Mouse (Mus musculus) lung, postnatal 36 days (tissue): ENCODE results near the gene Ube2h.

ENCODE experiments used
- DNase-seq: peaks from one replicate; pipeline ENCODE4 v3.0.0; 2022; ENCODE audit warnings: mixed read lengths

Gene Ube2h

GRCm38 (mm10) chr6:30299116-30299515 lies 5.2 kb downstream of the Ube2h start:
- DNase-seq: no peak

GRCm38 (mm10) chr6:30292579-30292978 lies 11.8 kb downstream of the Ube2h start:
- no peak for DNase-seq

DNA sequence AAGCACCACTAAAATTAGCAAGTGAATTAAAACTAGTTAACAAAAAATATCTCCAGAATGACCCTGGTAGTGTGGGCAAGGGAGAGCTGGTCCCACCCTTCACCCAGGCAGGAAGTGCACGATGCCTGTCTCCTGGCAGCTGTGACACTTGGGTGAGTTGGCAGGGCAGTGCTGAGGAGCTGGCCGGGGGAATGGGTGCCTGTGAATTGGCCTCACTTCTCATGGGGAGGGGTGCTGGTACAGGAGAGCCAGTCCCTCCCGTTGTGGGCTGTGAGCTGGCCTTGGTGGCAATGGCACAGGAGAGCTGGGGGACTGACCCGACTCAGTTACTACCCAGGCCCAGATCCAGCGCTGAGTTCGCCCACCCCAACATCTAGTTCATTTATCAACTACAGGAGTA lies 16.4 kb downstream of the Ube2h start:
- peak; percentile 38 for DNase-seq

DNA sequence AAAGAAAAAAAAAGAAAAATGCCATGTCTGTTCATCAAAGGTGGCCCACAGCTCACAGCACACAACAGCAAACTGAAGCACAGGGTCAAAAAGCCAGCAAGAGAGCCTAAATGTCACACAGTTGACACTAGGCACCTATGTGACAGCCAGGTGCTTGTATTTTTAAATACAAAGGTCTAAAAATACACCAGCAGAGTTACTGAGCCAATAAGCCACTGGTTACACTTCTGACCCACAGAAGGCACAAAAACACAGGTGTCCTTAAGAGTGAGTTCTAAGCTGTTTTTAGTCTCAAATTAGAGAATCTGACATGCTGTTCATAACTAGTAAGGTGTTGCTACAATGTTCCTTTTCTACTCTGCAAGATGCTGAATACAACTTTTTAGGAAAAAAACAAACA lies 17.7 kb downstream of the Ube2h start:
- DNase-seq: no peak

GRCm38 (mm10) chr6:30284177-30284576 lies 20.2 kb downstream of the Ube2h start:
- DNase-seq: no peak

GRCm38 (mm10) chr6:30282361-30282760 lies 22.0 kb downstream of the Ube2h start:
- no peak for DNase-seq

- no peak for DNase-seq
Observed at GRCm38 (mm10) chr6:30278374-30278773, 26.0 kb downstream of the Ube2h start.

GRCm38 (mm10) chr6:30276882-30277281 lies 27.5 kb downstream of the Ube2h start:
- no peak for DNase-seq

GRCm38 (mm10) chr6:30276375-30276774 lies 28.0 kb downstream of the Ube2h start:
- DNase-seq: peak; percentile 39

DNA sequence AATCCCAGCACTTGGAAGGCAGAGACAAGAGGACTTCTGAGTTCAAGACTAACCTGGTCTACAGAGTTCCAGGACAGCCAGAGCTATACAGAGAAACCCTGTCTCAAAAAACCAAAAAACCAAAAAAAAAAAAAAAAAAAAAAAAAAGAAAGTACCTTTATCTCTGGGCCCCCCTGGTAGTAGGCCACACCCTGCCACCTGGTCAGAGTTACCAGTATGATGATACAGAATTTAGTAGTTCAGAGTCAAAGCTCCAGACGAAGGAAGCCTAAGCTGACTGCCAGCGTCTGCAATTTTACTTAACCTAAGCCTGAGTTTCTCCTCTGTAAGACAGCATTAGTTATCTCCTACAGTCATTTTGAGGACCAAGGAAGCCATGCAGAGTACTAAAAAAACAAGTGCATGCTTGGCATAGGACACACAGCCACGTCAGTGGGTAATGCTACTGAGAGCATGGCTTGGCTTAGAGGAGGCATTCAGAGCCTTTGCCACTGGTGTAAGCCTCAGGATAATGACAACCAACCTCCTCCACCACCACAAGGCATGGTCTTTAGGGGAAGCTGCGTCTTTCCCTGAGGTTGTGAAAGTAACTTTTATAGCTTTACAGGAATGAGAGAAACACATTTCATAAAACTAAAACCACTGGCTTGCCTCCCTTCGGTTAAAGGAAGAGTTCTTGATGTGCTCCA lies 29.0 kb downstream of the Ube2h start:
- no peak for DNase-seq

DNA sequence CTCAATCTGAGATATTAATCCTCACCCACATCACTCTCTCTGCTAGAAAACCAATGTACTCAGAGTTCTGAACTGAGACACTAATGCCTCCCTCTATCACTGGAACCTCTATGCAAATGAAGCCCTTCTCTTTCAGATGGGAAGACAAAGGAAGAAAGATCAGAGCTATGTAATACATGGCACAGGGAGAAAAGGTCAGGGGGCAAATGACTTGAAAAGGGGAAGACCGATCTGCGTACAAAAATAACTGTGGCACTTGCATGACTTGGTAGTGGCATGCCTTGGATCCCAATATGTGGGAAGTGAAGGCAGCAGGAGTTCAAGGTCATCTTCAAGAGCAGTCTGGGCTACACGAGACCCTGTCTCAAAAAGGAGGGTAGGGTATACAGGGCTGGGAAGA lies 31.4 kb downstream of the Ube2h start:
- no peak for DNase-seq

GRCm38 (mm10) chr6:30272338-30272905 lies 31.9 kb downstream of the Ube2h start:
- no peak for DNase-seq

GRCm38 (mm10) chr6:30269846-30270245 lies 34.5 kb downstream of the Ube2h start:
- no peak for DNase-seq

DNA sequence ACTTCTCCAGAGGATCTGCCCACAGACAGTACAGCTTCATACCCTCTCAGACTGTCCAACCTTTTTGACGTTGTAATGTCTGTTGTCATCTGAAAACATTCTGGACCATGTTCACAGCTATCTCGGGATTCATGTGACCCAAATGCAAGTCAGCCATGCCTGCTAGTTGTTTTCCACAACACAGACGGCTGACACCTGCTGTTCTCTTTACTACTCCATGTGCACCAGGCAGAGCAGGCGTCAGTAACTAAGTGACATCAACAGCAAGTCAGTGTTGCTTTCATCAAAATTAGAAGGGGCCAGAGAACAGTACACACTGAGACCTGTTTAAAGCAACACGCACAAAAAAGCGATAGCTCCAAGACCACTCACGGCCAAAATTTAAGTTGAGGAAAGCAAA lies 36.9 kb downstream of the Ube2h start:
- no peak for DNase-seq

- no peak for DNase-seq
Observed at GRCm38 (mm10) chr6:30265402-30265801, 38.9 kb downstream of the Ube2h start.

GRCm38 (mm10) chr6:30263053-30263452 lies 41.3 kb downstream of the Ube2h start:
- peak; percentile 44 for DNase-seq

- DNase-seq: no peak
Observed at GRCm38 (mm10) chr6:30259271-30259670, 45.1 kb downstream of the Ube2h start.

DNA sequence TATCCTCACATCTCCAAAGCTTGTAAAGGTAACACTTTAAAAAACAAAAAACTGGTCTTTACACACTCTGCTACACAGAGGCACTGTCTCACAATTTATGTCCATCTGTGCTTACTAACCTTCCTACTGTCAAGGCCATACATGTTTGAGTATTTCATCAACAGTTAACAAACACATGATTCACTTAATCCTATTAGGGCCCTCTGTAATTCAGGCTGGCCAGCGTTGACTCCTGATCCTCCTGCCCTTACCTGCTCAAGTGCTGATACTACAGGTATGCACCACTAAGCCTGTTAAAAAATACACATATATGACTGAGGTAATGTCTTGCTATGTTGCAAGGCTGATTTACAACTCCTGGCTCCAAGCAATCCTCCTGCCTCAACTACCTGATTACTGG lies 46.4 kb downstream of the Ube2h start:
- no peak for DNase-seq

DNA sequence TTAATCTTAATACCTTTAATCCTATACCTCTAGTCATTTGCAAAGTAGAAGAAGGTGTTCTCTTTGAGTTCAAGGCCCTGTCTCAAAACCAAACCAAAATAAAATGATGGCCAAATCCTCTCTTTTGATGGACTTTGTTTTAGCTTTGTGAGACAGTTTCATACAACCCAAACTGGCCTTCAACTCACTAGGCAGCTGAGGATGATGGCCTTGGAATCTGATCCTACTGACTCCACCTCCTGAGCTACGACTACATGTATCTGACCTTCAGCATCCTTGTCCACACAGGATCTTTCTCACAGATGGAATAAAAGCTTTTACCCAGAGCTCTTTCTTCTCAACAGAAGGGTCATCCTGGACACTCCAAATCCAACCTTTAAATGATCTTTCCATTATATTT lies 48.5 kb downstream of the Ube2h start:
- no peak for DNase-seq

- DNase-seq: no peak
Observed at GRCm38 (mm10) chr6:30252271-30253010, 51.9 kb downstream of the Ube2h start.

DNA sequence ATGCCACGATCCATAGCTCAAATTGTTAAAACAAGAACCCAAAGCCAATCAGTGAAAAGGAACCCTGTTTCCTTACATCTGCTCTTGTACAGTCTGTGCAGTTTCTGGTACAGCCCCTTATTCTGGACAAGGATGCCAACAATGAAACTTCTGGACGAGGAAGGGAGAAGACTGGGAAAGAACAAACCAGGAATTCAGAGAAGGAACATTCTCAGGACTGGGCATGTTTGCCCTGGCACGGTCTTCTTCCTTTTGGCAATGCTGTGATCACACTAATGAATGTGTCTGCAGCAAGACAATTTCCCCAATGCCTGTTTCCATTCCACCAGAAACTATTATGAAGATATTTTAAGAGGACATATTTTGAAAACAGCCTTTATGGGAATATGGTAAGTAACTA lies 55.6 kb downstream of the Ube2h start:
- peak; percentile 40 for DNase-seq

DNA sequence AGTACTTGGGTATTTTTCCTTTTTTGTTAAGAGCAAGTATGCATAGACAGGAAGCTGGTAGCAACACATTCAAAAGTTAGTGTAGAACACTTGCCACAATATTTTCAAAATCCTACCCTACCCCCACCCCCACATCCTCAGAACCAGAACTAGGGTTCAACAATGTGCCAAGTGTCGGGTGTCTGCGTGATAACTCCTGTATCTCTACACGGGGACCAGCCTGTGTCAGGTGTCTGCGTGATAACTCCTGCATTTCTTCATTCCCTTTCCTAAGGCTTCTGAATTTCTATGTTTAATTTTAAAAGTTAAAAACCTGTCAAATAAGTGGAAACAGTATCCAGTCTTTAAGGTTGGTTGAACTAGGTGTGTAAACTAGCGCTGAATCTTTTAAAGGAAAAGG lies 58.4 kb downstream of the Ube2h start:
- DNase-seq: no peak

DNA sequence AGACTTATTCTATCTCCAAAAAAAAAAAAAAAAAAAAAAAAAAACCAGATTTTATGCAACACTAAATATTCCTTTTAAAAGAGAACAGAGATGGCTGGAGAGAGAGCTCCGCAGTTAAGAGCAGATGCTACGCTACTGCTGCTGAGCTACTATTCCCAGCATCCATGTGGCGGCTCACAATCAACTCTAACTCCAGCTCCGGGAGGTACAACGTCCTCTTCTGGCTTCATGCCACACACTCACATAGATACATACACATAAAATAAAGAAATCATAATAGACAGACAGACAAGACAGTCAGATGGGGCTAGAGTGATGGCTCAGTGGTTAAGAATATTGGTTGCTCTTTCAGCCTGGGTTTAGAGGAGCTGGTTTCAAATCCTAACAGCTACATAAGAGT lies 58.9 kb downstream of the Ube2h start:
- DNase-seq: no peak

DNA sequence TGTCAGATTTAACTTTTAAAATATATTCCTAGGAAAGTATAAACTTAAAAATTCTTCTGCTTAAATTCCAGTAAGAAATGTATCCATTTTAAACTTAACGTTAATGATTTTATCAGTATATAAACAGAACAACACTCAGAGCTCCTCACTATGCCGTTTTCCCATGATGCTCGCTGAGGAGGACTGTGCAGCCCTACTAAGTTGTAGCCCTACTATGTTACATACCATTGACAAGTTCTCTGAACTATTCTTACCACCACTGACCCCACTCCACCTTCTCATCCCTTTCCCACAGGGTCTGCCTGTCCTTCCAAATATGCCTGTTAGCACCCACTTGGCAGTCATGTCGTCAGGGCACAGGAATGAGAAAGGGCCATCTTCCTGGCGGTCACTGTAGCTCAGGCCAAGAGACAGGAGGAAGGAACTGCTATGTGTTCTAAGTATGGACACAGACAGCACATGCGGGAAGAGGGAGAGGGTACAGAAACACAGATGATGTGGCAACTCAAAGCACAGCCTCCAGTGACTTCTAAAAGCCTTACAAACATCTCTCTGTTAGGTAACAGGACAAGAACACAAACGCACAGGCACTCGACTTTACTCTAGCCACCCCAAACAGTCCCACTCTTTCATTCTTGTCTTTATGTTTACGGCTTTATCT lies 60.9 kb downstream of the Ube2h start:
- DNase-seq: peak; percentile 19
